Mouse (Mus musculus): Measurements from ENCODE around the gene Chadl. TPM values are rescaled to one million over a fixed set of nuclear protein-coding genes. Genes with fewer than 3 reads are reported as not detected.
"Not testable (repeated sequence)": the region's sequence is repeated elsewhere in the genome, so short reads cannot be mapped to it uniquely, and the experiment has no call there.

Gene Chadl
- polyA plus RNA-seq, 1 experiment from 2014 or later: 38.2 TPM

DNA sequence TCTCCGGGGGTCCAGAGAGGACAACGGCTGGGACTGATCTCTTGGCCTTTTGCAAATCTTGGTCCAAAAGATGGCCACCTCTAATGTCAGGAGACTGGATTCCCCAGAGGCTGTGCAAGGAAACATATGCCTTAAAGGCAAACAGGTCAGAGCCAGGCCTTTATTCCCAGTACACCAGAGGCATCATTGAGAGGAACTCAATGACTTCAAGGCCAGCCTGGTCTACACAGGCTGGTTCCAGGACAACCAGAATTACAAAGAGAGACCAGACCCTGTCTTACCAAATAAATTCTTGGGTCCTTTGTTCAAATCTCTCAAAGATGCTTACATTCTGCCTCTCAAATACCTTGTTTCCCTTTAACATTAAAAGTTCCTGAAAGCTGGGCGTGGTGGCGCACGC is 25.3 kb upstream of the Chadl start:
- no peak overlapping the region for H3K27ac ChIP-seq (replicated peaks)
- no peak overlapping the region for H3K4me3 ChIP-seq
- 96% methylated on average over 5 of the region's 5 CpGs for WGBS
- no peak for ATAC-seq (ENCODE audit: low FRiP score, low read depth)
- H3K9me3 ChIP-seq: no peaks in the 10 kb centered on the region
- H3K9ac ChIP-seq: no peak overlapping the region
- H3K4me1 ChIP-seq (replicated peaks): peaks cover 24% of the 10 kb centered on the region
- H3K27me3 ChIP-seq: no peaks in the 10 kb centered on the region
- no peak overlapping the region for H3K4me2 ChIP-seq
- H3K36me3 ChIP-seq: peaks cover 58% of the 10 kb centered on the region

DNA sequence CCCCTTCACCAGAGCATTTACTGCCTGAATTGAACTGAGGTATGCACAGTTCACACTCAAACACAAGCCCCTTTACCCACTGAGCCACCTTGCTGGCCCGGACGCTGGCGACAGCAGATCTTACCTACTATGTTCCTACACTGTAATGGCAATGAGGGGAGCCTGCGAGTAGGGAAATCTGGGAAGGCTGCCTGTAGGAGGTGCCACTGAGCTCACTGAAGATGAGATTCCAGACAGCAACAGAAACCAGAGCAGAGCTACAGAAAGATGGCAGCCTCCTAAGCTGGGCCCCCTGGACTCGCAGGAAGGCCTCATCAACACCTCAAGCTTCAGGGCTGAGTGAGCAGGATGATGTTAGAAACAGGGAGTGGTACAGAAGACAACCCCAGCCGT is 22.0 kb upstream of the Chadl start:
- no peaks in the 10 kb centered on the region for H3K27me3 ChIP-seq
- peaks cover 82% of the 10 kb centered on the region for H3K36me3 ChIP-seq
- H3K4me1 ChIP-seq (replicated peaks): peaks cover 16% of the 10 kb centered on the region
- no peaks in the 10 kb centered on the region for H3K9me3 ChIP-seq
- no peak overlapping the region for H3K4me2 ChIP-seq
- WGBS: 92% methylated on average over 6 of the region's 6 CpGs
- H3K9ac ChIP-seq: no peak overlapping the region
- no peak overlapping the region for H3K4me3 ChIP-seq
- ATAC-seq (ENCODE audit: low FRiP score, low read depth): no peak
- peak overlapping the region; percentile 68 for H3K27ac ChIP-seq (replicated peaks)

GRCm38 (mm10) chr15:81718336-81719138 is 21.4 kb upstream of the Chadl start:
- WGBS: 72% methylated on average over 9 of the region's 9 CpGs
- ATAC-seq (ENCODE audit: low FRiP score, low read depth): peak; percentile 85
- Histone ChIP-seq H3K36me3 (peaks cover 79% of the 10 kb centered on the region), H3K4me3 (no peak overlapping the region), H3K27me3 (no peaks in the 10 kb centered on the region), H3K27ac (replicated peaks) (peak overlapping the region; percentile 78), H3K4me1 (replicated peaks) (peaks cover 16% of the 10 kb centered on the region), H3K4me2 (no peak overlapping the region), H3K9me3 (no peaks in the 10 kb centered on the region), H3K9ac (no peak overlapping the region)

GRCm38 (mm10) chr15:81713742-81714141 is 16.7 kb upstream of the Chadl start:
- no peak for ATAC-seq (ENCODE audit: low FRiP score, low read depth)
- Histone ChIP-seq H3K4me1 (replicated peaks) (peaks cover 10% of the 10 kb centered on the region), H3K27me3 (no peaks in the 10 kb centered on the region), H3K4me2 (no peak overlapping the region), H3K4me3 (no peak overlapping the region), H3K36me3 (peaks cover 73% of the 10 kb centered on the region), H3K9ac (no peak overlapping the region), H3K9me3 (no peaks in the 10 kb centered on the region), H3K27ac (replicated peaks) (no peak overlapping the region)
- 88% methylated on average over 6 of the region's 6 CpGs for WGBS

- ATAC-seq (ENCODE audit: low FRiP score, low read depth): no peak
- no peaks in the 10 kb centered on the region for H3K9me3 ChIP-seq
- no peak overlapping the region for H3K9ac ChIP-seq
- H3K4me3 ChIP-seq: no peak overlapping the region
- no peak overlapping the region for H3K4me2 ChIP-seq
- H3K36me3 ChIP-seq: peaks cover 73% of the 10 kb centered on the region
- no peaks in the 10 kb centered on the region for H3K27me3 ChIP-seq
- no peak overlapping the region for H3K27ac ChIP-seq (replicated peaks)
- no peaks in the 10 kb centered on the region for H3K4me1 ChIP-seq (replicated peaks)
- 62% methylated on average over 4 of the region's 4 CpGs for WGBS
Measured at GRCm38 (mm10) chr15:81710801-81711200, 13.7 kb upstream of the Chadl start.

- WGBS: 100% methylated on average over 1 of the region's 1 CpGs
Measured at GRCm38 (mm10) chr15:81709686-81710085, 12.6 kb upstream of the Chadl start.

DNA sequence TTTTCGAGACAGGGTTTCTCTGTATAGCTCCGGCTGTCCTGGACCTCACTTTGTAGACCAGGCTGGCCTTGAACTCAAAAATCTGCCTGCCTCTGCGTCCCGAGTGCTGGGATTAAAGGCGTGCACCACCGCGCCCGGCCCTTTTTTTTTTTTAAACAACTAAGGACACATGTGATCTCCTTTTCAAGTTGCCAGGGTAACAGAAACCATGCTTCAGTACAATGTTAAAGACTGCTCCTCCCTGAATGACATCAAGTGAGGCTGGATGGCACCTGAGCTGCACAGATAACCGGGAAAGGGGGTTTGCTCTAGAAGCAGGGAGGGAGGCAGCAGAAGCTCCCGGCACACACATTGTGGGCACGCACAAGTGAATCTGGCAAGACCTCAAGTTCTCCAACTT is 11.9 kb upstream of the Chadl start:
- Histone ChIP-seq H3K4me2 (no peak overlapping the region), H3K4me1 (replicated peaks) (no peaks in the 10 kb centered on the region), H3K36me3 (peaks cover 81% of the 10 kb centered on the region), H3K4me3 (no peak overlapping the region), H3K9me3 (no peaks in the 10 kb centered on the region), H3K27me3 (no peaks in the 10 kb centered on the region), H3K9ac (no peak overlapping the region), H3K27ac (replicated peaks) (no peak overlapping the region)
- no peak for ATAC-seq (ENCODE audit: low FRiP score, low read depth)
- WGBS: 90% methylated on average over 11 of the region's 11 CpGs

More at GRCm38 (mm10) chr15:81709686-81710085, 12.6 kb upstream of the Chadl start:
- Histone ChIP-seq H3K4me1 (replicated peaks) (no peaks in the 10 kb centered on the region), H3K9ac (no peak overlapping the region), H3K36me3 (peaks cover 74% of the 10 kb centered on the region), H3K4me2 (no peak overlapping the region), H3K9me3 (no peaks in the 10 kb centered on the region), H3K4me3 (no peak overlapping the region), H3K27me3 (no peaks in the 10 kb centered on the region), H3K27ac (replicated peaks) (no peak overlapping the region)
- ATAC-seq (ENCODE audit: low FRiP score, low read depth): no peak

DNA sequence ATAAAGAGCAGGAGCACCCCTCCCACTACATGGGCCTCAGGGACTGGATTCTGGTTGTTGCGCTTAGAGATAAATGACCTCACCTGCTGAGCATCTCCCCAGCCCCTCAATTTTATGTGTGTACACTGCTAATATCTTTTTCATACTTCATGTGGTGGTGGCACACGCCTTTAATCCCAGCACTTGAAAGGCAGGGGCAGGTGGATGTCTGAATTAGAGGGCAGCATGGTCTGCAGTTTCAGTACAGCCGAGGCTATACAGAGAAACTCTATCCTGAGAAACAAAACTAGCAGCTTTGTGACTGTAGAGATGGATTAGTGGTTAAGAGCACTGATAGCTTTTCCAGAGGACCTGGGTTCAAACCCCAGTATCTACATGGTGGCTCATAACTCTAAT is 6.0 kb upstream of the Chadl start:
- ATAC-seq (ENCODE audit: low FRiP score, low read depth): no peak
- Histone ChIP-seq H3K4me1 (replicated peaks) (no peaks in the 10 kb centered on the region), H3K4me2 (no peak overlapping the region), H3K9me3 (no peaks in the 10 kb centered on the region), H3K27ac (replicated peaks) (no peak overlapping the region), H3K9ac (no peak overlapping the region), H3K27me3 (no peaks in the 10 kb centered on the region), H3K4me3 (no peak overlapping the region), H3K36me3 (peaks cover 42% of the 10 kb centered on the region)
- 79% methylated on average over 3 of the region's 3 CpGs for WGBS

- no peak overlapping the region for H3K4me2 ChIP-seq
- H3K27me3 ChIP-seq: no peaks in the 10 kb centered on the region
- H3K27ac ChIP-seq (replicated peaks): no peak overlapping the region
- peaks cover 36% of the 10 kb centered on the region for H3K36me3 ChIP-seq
- WGBS: 89% methylated on average over 13 of the region's 13 CpGs
- ATAC-seq (ENCODE audit: low FRiP score, low read depth): no peak
- H3K9me3 ChIP-seq: no peaks in the 10 kb centered on the region
- H3K9ac ChIP-seq: no peak overlapping the region
- no peak overlapping the region for H3K4me3 ChIP-seq
- H3K4me1 ChIP-seq (replicated peaks): no peaks in the 10 kb centered on the region
Measured at GRCm38 (mm10) chr15:81702306-81703093, 5.4 kb upstream of the Chadl start.

- not testable (repeated sequence) for ATAC-seq (ENCODE audit: low FRiP score, low read depth); H3K27me3 ChIP-seq; H3K4me1 ChIP-seq (replicated peaks); H3K4me2 ChIP-seq; H3K4me3 ChIP-seq; H3K27ac ChIP-seq (replicated peaks); H3K9ac ChIP-seq; H3K9me3 ChIP-seq
- H3K36me3 ChIP-seq: peaks cover 30% of the 10 kb centered on the region
- WGBS: 78% methylated on average over 4 of the region's 4 CpGs
Measured at GRCm38 (mm10) chr15:81701350-81701749, 4.3 kb upstream of the Chadl start.

DNA sequence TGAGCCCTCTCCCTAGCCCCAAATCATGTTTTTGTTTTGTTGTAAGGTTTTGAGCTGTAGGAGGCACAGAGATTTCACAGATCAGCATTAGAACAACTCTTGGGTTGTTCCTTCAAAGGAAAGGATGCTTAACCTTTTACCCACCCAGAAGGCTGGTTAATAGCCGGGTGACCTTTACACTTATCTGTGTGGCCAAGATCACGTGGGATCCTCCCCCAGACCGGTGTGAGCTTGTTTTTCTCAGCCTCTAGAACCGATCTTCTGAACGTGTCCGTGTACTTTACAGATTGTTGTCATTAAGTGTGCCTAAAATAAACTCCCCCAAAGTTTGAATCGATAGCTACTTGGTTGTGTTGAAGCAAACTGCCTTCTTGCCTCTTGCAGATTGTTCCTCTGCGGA is 3.5 kb upstream of the Chadl start:
- peaks cover 22% of the 10 kb centered on the region for H3K36me3 ChIP-seq
- no peaks in the 10 kb centered on the region for H3K9me3 ChIP-seq
- ATAC-seq (ENCODE audit: low FRiP score, low read depth): no peak
- peaks cover 4% of the 10 kb centered on the region; the same call in 1 of the 2 replicates for H3K27me3 ChIP-seq
- H3K4me2 ChIP-seq: no peak overlapping the region
- H3K4me3 ChIP-seq: no peak overlapping the region
- H3K27ac ChIP-seq (replicated peaks): no peak overlapping the region
- WGBS: 87% methylated on average over 8 of the region's 8 CpGs
- no peak overlapping the region for H3K9ac ChIP-seq
- no peaks in the 10 kb centered on the region for H3K4me1 ChIP-seq (replicated peaks)

DNA sequence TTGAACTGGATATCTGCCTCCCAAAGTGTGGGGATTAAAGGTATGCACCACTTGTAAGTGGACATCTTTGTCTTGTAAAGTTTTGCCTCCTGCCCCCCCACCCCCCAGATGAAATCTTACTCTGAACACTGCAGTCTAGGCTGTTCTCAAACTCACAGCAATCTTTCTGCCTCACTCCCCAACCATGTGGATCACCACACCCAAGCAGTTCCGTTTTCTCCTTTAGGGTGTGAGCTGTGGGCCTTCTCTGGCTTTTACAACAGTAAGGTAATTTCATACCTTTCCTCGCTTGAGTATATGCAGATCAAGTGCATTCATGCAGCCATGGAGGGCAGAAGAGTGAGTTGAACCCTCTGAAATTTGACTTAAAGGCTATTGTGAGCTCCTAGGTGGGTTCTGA is 3.1 kb upstream of the Chadl start:
- Histone ChIP-seq H3K4me2 (no peak overlapping the region), H3K9ac (no peak overlapping the region), H3K4me3 (no peak overlapping the region), H3K36me3 (peaks cover 18% of the 10 kb centered on the region), H3K9me3 (no peaks in the 10 kb centered on the region), H3K4me1 (replicated peaks) (peaks cover under 1% of the 10 kb centered on the region; the same call in 1 of the 2 replicates), H3K27ac (replicated peaks) (no peak overlapping the region), H3K27me3 (peaks cover 4% of the 10 kb centered on the region; the same call in 1 of the 2 replicates)
- 80% methylated on average over 2 of the region's 2 CpGs for WGBS
- no peak for ATAC-seq (ENCODE audit: low FRiP score, low read depth)

All from hindbrain, embryonic 15.5 days (tissue).